Mouse (Mus musculus) olfactory bulb, adult 2 months (tissue): ENCODE data around the gene Ppp1r13l.

ENCODE experiments used
- CTCF ChIP-seq: fragments of 200-500 bp; IDR thresholded peaks from 2 replicates; pipeline ENCODE4 v1.5.1; 2012; ENCODE audit warnings: low read depth, mild to moderate bottlenecking, low read length, moderate library complexity; ENCODE audit not compliant: insufficient read depth
- POLR2A ChIP-seq: fragments of 200-500 bp; IDR thresholded peaks from 2 replicates; pipeline ENCODE4 v1.6.1; 2012; ENCODE audit warnings: mild to moderate bottlenecking, low read depth, low read length, moderate library complexity; ENCODE audit not compliant: insufficient read depth

DNA sequence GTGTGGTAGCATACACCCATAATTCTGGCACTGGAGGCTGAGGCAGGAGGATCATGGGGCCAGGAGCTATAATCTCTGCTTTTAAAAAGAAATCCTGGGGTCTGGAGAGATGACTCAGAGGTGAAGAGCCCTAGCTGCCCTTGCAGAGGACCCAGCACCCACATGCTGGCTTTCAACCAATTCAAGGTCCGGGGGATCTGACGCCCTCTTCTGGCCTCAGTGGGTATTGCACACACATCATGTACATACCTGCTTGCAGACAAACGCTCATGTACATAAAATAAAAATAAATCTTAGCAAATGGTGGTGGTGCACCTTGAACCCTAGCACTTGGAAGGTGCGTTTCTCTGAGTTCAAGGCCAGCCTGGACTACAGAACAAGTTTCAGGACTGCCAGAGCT, 41.4 kb downstream of the Ppp1r13l start:
- TF ChIP-seq CTCF (no peak), POLR2A (no peak)
